Mouse (Mus musculus) c-Kit-negative CD71-positive TER-119-positive erythroid progenitor cells, embryonic 14.5 days (primary cell): ENCODE measurements at regions not wholly inside any gene's neighbourhood (a gene's known extent, or its start where the extent isn't known, plus 50 kb on each side); places are given as distances from the start of the nearest gene placed in this dataset.

Source experiments
- DNase-seq: peaks from one replicate; pipeline ENCODE4 v3.0.0-alpha.2; 2013; ENCODE audit warnings: low read depth, low spot score

DNA sequence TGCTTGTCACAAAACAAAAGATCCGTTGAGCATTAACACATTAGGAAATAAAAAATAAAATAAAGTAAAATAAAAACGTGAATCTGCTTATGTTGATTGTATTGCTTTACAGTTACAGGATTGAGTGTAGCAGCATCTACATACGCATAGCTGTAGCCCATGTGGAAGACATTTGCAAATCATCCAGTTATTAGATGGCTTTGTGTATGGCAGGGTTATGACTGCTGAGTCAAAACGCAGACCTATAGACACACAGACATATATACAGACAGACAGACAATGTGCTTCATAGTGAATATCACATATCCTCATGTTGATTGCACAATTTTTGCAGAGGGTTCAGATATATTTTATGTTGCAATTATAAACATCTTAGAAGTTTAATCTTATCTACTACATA lies 64.5 kb downstream of the Gm11146 start:
- no peak for DNase-seq

- no peak for DNase-seq
Measured at GRCm38 (mm10) chr16:77536746-77537145, 65.1 kb downstream of the Gm11146 start.

DNA sequence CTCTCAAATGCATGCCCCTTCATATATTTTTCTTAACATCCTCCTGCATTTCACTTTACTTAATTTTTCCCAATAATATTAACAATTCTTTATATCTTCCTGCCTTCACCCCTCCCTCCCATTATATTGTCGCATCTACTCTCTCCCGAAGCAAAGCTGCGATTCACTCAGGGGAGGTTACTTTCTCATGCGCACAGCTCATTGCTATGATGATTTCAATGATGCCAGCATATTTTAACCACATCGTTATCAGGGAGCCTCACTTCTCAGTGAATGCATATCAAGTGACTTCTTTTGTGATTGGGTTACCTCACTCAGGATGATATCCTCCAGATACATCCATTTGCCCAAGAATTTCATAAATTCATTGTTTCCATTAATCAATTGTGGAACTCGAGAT lies 65.6 kb downstream of the Gm11146 start:
- DNase-seq = no peak

- DNase-seq = no peak
Measured at GRCm38 (mm10) chr16:77535021-77535420, 66.9 kb downstream of the Gm11146 start.

GRCm38 (mm10) chr16:77531596-77531995 lies 70.3 kb downstream of the Gm11146 start:
- DNase-seq = no peak

- DNase-seq = no peak
Measured at GRCm38 (mm10) chr16:77527951-77528350, 73.9 kb downstream of the Gm11146 start.

DNA sequence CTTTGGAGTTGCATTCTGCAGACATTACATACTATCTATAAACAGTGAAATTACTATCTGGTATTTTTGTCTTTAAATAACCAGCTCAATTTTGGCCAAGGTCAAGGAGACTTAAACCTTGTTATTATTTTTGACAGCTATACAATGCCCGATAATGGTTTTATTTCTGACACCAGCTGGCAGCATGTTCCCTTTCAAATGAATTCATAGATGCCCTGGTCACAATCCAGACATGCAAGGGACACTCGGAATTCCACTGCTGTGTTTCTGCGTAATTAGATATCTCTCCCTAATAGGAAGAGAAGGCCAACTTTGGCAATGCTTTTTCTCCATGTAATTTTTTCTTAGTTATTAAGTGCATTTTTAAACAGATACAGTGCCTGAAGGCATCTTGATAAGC lies 87.3 kb downstream of the Gm11146 start:
- no peak for DNase-seq

DNA sequence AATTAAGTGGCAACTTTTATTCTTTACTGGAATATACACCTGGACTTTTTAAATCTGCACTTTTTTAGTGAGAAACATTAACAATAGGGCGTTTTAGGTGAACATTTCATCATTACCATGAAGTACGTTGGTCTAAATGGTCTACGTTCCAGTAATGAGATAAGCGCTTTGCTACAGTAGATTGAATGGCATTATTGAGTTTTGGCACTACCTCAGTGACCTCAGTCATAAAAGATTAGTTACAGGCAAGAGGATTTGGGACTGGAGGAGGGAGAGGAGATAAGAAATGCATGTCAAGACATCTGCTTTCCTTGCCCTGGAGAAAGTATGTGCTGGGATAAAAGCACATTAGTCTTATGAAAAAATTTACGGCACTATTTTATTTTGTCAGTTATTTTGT lies 98.3 kb downstream of the Gm11146 start:
- DNase-seq = no peak

- DNase-seq = no peak
Measured at GRCm38 (mm10) chr16:77502916-77503315, 99.0 kb downstream of the Gm11146 start.

GRCm38 (mm10) chr16:77502026-77502425 lies 99.9 kb downstream of the Gm11146 start:
- DNase-seq = no peak

DNA sequence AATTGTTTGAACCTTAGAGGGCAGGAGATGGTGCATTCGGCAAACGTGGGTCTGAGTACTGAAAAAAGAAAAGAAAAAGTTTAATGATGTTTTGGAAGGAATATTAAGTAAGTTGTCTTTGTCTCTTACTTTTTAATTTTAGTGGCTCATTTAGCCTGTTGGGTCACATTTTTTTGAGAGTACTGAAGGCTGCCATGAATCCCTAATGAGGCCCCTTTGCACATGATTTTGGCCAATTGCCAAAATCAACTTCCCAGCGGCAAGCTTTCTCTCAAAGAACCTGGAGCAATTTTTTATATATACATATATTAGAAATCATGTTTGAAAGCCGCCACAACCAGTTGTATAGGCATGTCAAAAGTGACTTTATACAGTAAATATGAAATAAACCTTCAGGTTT lies 100.9 kb downstream of the Gm11146 start:
- no peak for DNase-seq

DNA sequence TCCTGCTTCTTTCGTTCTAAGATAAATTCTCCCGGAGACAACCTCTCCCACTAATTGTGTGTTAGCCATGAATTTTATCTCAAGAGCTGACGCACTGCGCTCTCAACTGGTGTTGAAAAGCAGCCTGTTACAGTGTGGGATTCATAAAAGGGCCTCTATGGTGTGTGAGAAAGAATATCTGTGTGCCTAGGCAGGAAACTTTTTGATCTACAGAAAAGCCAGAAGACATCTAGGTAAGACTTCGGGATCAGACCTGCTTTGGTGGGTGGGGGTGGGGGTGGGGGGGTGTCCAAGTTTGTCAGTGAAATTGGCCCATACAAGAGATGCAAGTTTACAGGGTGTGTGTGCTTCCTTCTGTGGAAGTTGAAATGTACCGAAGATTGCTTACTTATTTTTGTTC lies 101.5 kb downstream of the Gm11146 start:
- no peak for DNase-seq

DNA sequence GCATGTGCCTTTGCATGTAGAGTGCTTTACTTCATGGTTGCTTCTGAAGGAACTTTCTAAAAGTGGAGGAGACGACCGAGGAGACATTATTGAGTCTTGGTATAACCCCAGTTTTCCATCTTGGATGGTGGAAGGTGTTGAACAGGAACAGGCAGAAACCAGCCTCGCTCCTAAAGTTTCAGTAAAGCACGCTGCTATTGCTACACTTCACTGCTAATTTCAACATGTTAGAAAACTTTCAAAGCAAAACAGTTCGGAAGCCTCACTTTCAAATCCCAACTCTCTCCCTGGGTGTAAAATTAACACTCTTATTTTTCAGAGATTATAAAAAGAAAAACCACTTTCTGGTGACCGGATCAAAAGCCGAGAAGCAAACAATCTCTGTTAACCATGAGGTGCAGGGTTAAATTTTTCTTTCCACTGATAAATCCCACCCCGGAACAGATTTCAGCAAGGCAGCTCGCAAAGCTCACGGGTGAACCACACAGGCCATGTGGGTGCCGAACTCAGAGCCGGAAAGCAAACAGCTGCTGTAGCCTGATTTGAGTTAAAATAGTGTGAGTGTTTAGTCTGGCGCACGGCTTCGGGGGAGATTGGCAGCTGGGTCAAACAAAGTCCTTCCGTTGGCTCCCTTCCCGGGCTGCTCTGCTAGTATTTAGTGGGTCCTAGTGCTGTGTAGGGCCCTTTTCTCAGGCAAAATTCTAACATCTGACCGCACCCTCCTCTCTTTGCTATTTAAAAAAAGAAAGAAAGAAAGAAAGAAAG lies 102.2 kb downstream of the Gm11146 start:
- DNase-seq = no peak

DNA sequence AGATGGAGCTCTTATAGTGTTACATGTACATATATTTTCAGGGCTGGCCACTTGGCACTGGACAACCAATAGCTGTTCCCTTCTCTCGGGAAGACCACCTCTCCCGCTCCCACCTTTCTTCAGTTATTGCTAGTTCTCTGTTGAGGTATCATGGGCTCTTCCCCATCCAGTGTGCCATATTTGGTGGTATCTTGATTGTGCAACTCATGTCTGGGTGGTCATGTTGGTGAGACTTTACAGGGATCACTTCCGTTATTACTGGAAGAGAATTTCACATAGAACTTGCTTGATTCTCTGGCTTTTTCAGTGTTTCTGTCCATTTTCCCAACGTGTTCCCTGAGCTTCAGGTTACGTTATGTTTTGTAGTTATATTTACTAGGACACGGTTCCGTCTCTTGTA lies 106.6 kb downstream of the Gm11146 start:
- no peak for DNase-seq

DNA sequence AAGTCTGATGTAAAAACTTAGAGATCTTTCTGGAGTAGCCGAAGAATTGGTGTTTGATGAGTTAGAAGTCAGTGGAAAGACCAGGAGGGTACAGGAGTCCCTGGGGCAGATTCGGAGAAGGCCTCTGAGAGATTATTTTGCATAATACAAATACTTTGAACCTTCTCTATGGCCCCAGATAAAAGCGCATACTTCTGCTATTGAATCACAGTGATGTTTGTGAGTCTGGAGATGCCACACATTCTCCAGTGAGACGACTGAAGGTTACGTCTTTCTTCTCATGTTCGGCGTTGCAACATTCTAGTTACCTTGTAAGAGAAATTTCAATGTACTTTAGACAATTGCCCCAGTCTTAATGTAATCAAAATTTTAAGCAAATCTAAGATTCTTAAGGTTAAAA lies 107.9 kb downstream of the Gm11146 start:
- no peak for DNase-seq

GRCm38 (mm10) chr16:77488155-77488554 lies 113.7 kb downstream of the Gm11146 start:
- no peak for DNase-seq

DNA sequence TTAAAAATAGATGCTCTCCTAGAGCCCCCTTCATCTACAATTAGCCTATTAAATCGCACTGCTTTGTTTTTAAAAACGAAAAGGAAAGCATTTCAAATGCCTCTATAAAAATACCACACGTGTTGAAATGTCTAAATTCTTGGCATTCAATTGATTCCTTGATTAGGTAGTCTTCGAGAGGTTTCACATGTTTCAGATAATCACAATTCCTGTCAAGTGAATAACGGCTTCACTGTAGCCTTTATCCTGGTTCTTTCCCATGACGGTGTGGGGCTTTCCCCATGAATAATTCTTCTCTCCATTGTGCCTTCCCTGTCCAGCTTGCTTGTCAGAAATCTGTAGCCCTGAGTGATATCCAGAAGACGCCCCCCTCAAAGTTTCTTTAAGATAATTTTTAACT lies 122.1 kb downstream of the Gm11146 start:
- DNase-seq = no peak

DNA sequence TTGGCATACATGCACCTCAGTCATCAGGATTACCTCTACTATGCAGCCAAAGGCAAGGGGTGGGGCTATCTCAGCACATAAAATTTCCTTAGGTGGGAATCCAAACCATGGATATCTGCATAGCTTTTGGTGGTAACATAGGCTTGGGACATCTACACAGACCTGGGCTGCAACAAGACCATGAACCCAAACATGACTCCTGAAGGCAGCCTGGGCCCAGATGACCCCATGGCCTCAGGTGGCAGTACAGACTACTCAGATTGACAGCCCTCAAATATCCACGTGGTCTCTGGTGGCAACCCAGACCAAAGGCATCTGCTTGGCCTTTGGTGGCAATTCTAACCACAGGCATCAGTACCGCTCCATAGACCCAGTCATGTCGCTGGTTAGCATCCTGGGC lies 130.0 kb downstream of the Gm11146 start:
- no peak for DNase-seq

DNA sequence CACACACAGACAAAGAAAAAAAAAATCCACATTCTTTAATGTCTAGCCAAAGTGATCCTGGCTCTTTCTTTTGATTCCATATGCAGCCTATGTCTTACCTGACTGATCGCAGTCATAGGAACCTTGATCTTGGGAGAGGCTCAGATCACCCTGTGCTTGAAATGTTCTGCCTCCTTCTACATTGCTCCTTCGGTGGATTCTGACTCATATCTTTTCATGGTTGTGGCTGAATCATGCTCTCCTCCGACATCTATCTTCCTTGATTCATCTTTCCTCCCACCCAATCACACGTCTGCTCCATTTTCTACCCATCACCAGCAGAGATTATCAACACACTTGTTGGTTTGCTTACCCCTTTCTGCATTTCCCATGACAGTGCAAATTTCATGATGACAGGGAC lies 132.0 kb downstream of the Gm11146 start:
- no peak for DNase-seq

DNA sequence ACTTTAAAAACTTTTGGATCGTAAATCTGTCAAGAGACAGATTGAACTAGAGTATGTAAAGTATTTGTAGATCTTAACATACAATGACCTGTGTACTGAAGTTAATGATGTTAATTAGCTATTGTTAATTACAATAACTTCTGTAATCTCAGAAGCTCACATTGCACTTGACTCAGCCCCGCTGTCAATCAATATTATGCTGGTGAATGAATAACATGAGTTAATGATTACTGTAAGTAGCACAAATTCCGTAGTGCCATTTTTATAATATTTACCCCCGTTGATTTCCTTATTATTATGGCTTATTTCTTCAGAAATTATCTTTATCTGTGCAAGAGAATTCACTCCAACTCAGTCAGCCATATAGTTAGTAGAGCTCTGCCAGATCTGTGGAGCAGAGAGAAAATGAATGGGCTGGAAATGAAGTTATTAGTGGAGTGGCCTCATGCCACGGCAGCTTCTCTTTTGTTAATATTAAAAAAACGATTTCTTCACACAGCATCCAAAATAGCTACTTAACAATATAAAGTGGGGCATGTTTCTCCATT lies 132.5 kb downstream of the Gm11146 start:
- DNase-seq = no peak

- DNase-seq = no peak
Measured at GRCm38 (mm10) chr16:77467216-77467615, 134.7 kb downstream of the Gm11146 start.

DNA sequence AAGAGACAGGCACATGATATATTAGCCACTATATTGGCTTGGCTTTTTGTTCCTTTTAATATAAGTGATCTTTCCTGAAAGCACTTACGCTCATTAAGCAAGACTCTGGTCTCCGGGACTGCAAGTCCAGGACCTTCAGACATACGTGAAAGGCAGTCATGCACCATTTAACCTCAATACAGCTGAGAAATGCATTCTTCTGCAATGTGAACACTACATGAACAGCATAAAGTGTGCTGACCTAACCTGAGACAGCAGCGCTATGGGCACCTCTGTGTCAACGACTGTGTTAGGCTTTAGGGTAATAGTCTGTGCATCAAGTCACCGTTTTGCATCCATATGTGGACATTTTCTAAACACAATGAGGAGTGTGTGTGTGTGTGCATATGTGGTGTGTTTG lies 137.3 kb downstream of the Gm11146 start:
- no peak for DNase-seq

DNA sequence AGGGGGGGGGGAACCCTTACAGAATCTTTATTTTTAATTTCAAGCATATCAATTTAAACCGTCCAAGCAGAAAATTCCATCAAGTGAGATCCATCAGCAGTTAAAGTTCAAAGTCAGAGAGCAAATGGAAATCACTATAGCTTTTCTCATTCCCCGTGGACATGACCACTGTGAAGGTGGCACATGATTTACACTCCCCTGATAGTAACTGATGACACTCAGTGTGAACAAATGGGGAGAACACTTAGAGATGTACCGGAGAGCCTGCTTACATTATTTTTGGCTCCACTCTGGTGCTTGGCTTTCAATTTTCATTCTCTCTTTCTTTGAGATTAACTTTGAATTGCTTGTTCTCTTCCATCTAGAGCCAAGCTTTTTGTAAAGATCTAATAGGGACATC lies 140.0 kb downstream of the Gm11146 start:
- DNase-seq = no peak

- DNase-seq = no peak
Measured at GRCm38 (mm10) chr16:77461459-77461858, 140.4 kb downstream of the Gm11146 start.
